Mouse (Mus musculus) small intestine, adult 2 months (tissue): ENCODE measurements around the gene Gmeb2. TPM values are rescaled to one million over a fixed set of nuclear protein-coding genes. Genes with fewer than 3 reads are reported as not detected.
"Not testable (repeated sequence)": the region's sequence is repeated elsewhere in the genome, so short reads cannot be mapped to it uniquely, and the experiment has no call there.

ENCODE experiments used
- H3K27ac ChIP-seq: fragments of 200-500 bp; 2 replicates; pipeline ENCODE4 v1.5.1; 2012; ENCODE audit warnings: low read depth, low read length, control low read depth, inconsistent platforms; ENCODE audit not compliant: insufficient read depth
- H3K27me3 ChIP-seq: fragments of 200-500 bp; 2 replicates; pipeline ENCODE4 v1.6.1; 2012; ENCODE audit warnings: mild to moderate bottlenecking, moderate library complexity, low read length, inconsistent platforms; ENCODE audit not compliant: control insufficient read depth, insufficient read depth
- H3K36me3 ChIP-seq: fragments of 200-500 bp; 2 replicates; pipeline ENCODE4 v1.6.1; 2012; ENCODE audit warnings: mild to moderate bottlenecking, low read length, control low read depth, inconsistent platforms; ENCODE audit not compliant: control insufficient read depth, insufficient read depth
- H3K4me1 ChIP-seq: fragments of 200-500 bp; 2 replicates; pipeline ENCODE4 v1.6.1; 2012; ENCODE audit warnings: low read length, inconsistent platforms, mixed read lengths; ENCODE audit not compliant: control insufficient read depth, insufficient read depth, insufficient read length
- H3K4me3 ChIP-seq: fragments of 200-500 bp; 2 replicates; pipeline ENCODE4 v1.5.1; 2012; ENCODE audit warnings: low read depth, mild to moderate bottlenecking, control low read depth, inconsistent platforms, low read length, moderate library complexity
- CTCF ChIP-seq: fragments of 200-500 bp; IDR thresholded peaks from 2 replicates; pipeline ENCODE4 v1.5.1; 2012; ENCODE audit warnings: low read depth, mild to moderate bottlenecking, control low read depth, inconsistent platforms, low read length, moderate library complexity, mixed read lengths; ENCODE audit not compliant: insufficient replicate concordance, insufficient read length; ENCODE audit errors: extremely low read depth
- POLR2A ChIP-seq: fragments of 200-500 bp; IDR thresholded peaks from 2 replicates; pipeline ENCODE4 v1.6.1; 2012; ENCODE audit warnings: low read depth, mild to moderate bottlenecking, control low read depth, inconsistent platforms, low read length, moderate library complexity
- WGBS: fragments of 180-500 bp; shearing (Covaris S2); methylation state at CpG from one replicate; pipeline ENCODE4 v1.1.7; 2018; 5-methylcytosine and 5-hydroxymethylcytosine counted together
- polyA plus RNA-seq: library from polyadenylated mRNA; depleted of rRNA; stranded (reverse); fragments of >200 nt; gene quantifications from 2 replicates; pipeline ENCODE4 v1.2.3, GENCODE M21; 2012; rRNA removed

Gmeb2 gene
- 14.0 and 29.1 TPM in 2 replicates for polyA plus RNA-seq

- peak within 1 kb of the TSS; percentile 93 for H3K4me3 ChIP-seq
- TF ChIP-seq CTCF, result peak; percentile 52; the same call in 1 of the 2 replicates
- peak; percentile 48; the same call in 1 of the 2 replicates for TF ChIP-seq POLR2A
- peak within 1 kb of the TSS; percentile 91 for H3K27ac ChIP-seq
- not testable (repeated sequence) for H3K27me3 ChIP-seq, H3K36me3 ChIP-seq, H3K4me1 ChIP-seq
- WGBS, result 11% methylated on average over 35 of the region's 38 CpGs
Observed at GRCm38 (mm10) chr2:181287958-181288350, at the start of gene Gmeb2. Gmeb2 (minus strand) TSS chr2:181288035.

- 54% methylated on average over 3 of the region's 3 CpGs for WGBS
- H3K36me3 ChIP-seq, result peaks cover 17% of the 10 kb centered on the region
Observed at GRCm38 (mm10) chr2:181334023-181334422, 46.2 kb upstream of the Gmeb2 start.

GRCm38 (mm10) chr2:181332542-181332941, 44.7 kb upstream of the Gmeb2 start:
- H3K4me3 ChIP-seq, result no peak overlapping the region
- H3K4me1 ChIP-seq, result no peaks in the 10 kb centered on the region
- no peak overlapping the region for H3K27ac ChIP-seq
- TF ChIP-seq POLR2A (no peak), CTCF (no peak)
- H3K36me3 ChIP-seq, result peaks cover 14% of the 10 kb centered on the region
- H3K27me3 ChIP-seq, result no peaks in the 10 kb centered on the region

More at GRCm38 (mm10) chr2:181334023-181334422, 46.2 kb upstream of the Gmeb2 start:
- TF ChIP-seq POLR2A, result no peak
- no peak for TF ChIP-seq CTCF
- Histone ChIP-seq H3K4me3 (no peak overlapping the region), H3K4me1 (no peaks in the 10 kb centered on the region), H3K27ac (no peak overlapping the region), H3K27me3 (no peaks in the 10 kb centered on the region)

GRCm38 (mm10) chr2:181326098-181326497, 38.3 kb upstream of the Gmeb2 start:
- Histone ChIP-seq H3K4me1 (no peaks in the 10 kb centered on the region), H3K36me3 (peaks cover 30% of the 10 kb centered on the region), H3K27ac (no peak overlapping the region), H3K27me3 (no peaks in the 10 kb centered on the region), H3K4me3 (no peak overlapping the region)
- no peak for TF ChIP-seq POLR2A
- TF ChIP-seq CTCF, result no peak
- WGBS, result 89% methylated on average over 2 of the region's 2 CpGs

GRCm38 (mm10) chr2:181322136-181322535, 34.3 kb upstream of the Gmeb2 start:
- 93% methylated on average over 5 of the region's 5 CpGs for WGBS
- H3K27me3 ChIP-seq, result no peaks in the 10 kb centered on the region
- peaks cover 21% of the 10 kb centered on the region for H3K36me3 ChIP-seq
- no peak overlapping the region for H3K4me3 ChIP-seq
- TF ChIP-seq CTCF (no peak), POLR2A (no peak)
- no peak overlapping the region for H3K27ac ChIP-seq
- H3K4me1 ChIP-seq, result peaks cover 2% of the 10 kb centered on the region; the same call in 1 of the 2 replicates

GRCm38 (mm10) chr2:181320103-181320499, 32.3 kb upstream of the Gmeb2 start:
- Histone ChIP-seq H3K36me3 (peaks cover 15% of the 10 kb centered on the region), H3K4me3 (peak overlapping the region; percentile 67), H3K27me3 (no peaks in the 10 kb centered on the region), H3K27ac (peak overlapping the region; percentile 57), H3K4me1 (peaks cover 2% of the 10 kb centered on the region; the same call in 1 of the 2 replicates)
- TF ChIP-seq POLR2A (no peak), CTCF (no peak)
- WGBS, result 6% methylated on average over 7 of the region's 7 CpGs

- Histone ChIP-seq H3K36me3 (peaks cover 11% of the 10 kb centered on the region), H3K4me1 (peaks cover 2% of the 10 kb centered on the region; the same call in 1 of the 2 replicates), H3K27me3 (no peaks in the 10 kb centered on the region; the same call in 1 of the 2 replicates), H3K27ac (peak within 1 kb of the TSS; percentile 57), H3K4me3 (peak within 1 kb of the TSS; percentile 67)
- TF ChIP-seq CTCF (peak; percentile 44; the same call in 1 of the 2 replicates), POLR2A (peak; percentile 40; the same call in 1 of the 2 replicates)
- WGBS, result 4% methylated on average over 40 of the region's 40 CpGs
Observed at GRCm38 (mm10) chr2:181319248-181320102, 31.6 kb upstream of the Gmeb2 start, which contains the start of gene Rtel1. Rtel1 (plus strand) TSS chr2:181319739.
